Mouse (Mus musculus): ENCODE measurements at regions not wholly inside any gene's neighbourhood (a gene's known extent, or its start where the extent isn't known, plus 50 kb on each side); places are given as distances from the start of the nearest gene placed in this dataset.

DNA sequence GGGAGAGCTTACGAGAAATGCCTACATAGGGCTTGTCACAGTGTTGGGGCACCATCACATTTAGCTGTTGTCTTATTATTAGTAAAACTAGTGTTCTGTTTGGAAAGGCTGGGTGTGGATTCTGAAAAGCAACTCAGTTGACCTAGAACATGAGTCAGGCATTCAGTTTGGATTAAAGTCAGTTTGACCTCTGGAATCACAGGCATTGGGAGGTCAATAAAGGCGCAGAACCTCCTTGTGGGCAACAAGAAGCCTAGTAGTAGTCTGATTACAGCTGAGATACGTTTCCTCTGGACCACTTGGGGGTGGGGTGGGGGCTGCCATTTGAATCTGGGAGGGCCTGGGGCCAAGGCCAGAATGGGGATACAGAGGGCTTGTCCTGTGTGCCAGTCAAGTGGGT is 52.1 kb upstream of the Map3k1 start:
- 89% methylated on average over 3 of the region's 3 CpGs for WGBS
- no peak overlapping the region for H3K4me3 ChIP-seq (ENCODE audit: low read depth, low read length)

GRCm38 (mm10) chr13:111862316-111862715 is 53.5 kb upstream of the Map3k1 start:
- TF ChIP-seq CTCF (IDR thresholded peaks at IDR 0.05; ENCODE audit: extremely low read depth, insufficient read length, insufficient replicate concordance, low read depth, low read length) (no peak), POLR2A (IDR thresholded peaks at IDR 0.05; ENCODE audit: low read depth, low read length) (no peak)
- H3K27ac ChIP-seq (ENCODE audit: insufficient read depth, low read depth, low read length), result no peak overlapping the region
- H3K36me3 ChIP-seq (ENCODE audit: control insufficient read depth, insufficient read depth, low read length), result no peaks in the 10 kb centered on the region
- no peaks in the 10 kb centered on the region for H3K4me1 ChIP-seq (ENCODE audit: control insufficient read depth, insufficient read depth, insufficient read length, low read length)
- H3K4me3 ChIP-seq (ENCODE audit: low read depth, low read length), result no peak overlapping the region
- 58% methylated on average over 8 of the region's 8 CpGs for WGBS
- no peaks in the 10 kb centered on the region for H3K27me3 ChIP-seq (ENCODE audit: control insufficient read depth, insufficient read depth, low read length)

More for the DNA sequence above, 52.1 kb upstream of the Map3k1 start:
- Histone ChIP-seq H3K36me3 (ENCODE audit: control insufficient read depth, insufficient read depth, low read length) (no peaks in the 10 kb centered on the region), H3K27ac (ENCODE audit: insufficient read depth, low read depth, low read length) (no peak overlapping the region), H3K27me3 (ENCODE audit: control insufficient read depth, insufficient read depth, low read length) (no peaks in the 10 kb centered on the region), H3K4me1 (ENCODE audit: control insufficient read depth, insufficient read depth, insufficient read length, low read length) (no peaks in the 10 kb centered on the region)
- no peak for TF ChIP-seq CTCF (IDR thresholded peaks at IDR 0.05; ENCODE audit: extremely low read depth, insufficient read length, insufficient replicate concordance, low read depth, low read length)
- no peak for TF ChIP-seq POLR2A (IDR thresholded peaks at IDR 0.05; ENCODE audit: low read depth, low read length)

DNA sequence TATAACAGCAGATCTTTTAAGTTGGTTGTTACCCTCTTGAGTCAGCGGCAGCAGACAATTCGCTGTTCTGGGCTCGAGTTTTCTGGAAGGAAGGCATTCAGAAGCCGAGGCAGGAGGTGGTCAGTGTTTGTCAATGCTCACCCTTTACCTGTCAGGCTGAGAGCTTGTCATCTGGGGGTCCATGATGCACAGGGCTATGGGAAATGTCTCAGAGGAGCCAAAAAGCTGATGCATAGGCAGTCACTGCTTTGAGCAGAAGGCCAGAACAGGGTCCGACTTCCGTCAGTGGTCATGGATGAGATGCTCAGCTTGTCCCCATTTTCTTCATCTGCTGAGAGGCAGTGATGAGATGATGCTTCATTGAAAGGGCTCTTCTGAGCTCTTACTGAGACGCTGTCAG is 57.2 kb upstream of the Map3k1 start:
- Histone ChIP-seq H3K4me3 (ENCODE audit: low read depth, low read length) (no peak overlapping the region), H3K36me3 (ENCODE audit: control insufficient read depth, insufficient read depth, low read length) (no peaks in the 10 kb centered on the region), H3K27me3 (ENCODE audit: control insufficient read depth, insufficient read depth, low read length) (no peaks in the 10 kb centered on the region), H3K27ac (ENCODE audit: insufficient read depth, low read depth, low read length) (no peak overlapping the region), H3K4me1 (ENCODE audit: control insufficient read depth, insufficient read depth, insufficient read length, low read length) (peaks cover 2% of the 10 kb centered on the region; the same call in 1 of the 2 replicates)
- TF ChIP-seq CTCF (IDR thresholded peaks at IDR 0.05; ENCODE audit: extremely low read depth, insufficient read length, insufficient replicate concordance, low read depth, low read length) (no peak), POLR2A (IDR thresholded peaks at IDR 0.05; ENCODE audit: low read depth, low read length) (no peak)
- WGBS, result 96% methylated on average over 7 of the region's 7 CpGs

DNA sequence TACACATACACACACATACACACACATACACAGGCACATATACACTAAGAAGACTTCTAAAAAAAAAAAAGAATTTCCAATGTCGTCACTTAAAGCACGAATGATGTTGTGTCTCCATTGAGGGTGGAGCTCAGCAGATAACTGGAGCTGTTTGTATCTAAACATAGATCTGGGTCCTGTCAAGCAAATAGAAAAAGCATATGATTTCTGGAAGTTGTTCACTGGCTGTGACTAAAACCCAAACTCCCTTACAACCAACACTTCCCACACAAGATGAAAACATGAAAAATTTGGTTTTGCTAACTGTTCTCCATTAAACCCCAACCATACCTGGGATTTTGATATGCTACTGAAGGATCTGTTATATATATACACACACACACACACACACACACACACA is 58.5 kb upstream of the Map3k1 start:
- no peak overlapping the region for H3K4me3 ChIP-seq (ENCODE audit: low read depth, low read length)
- no peaks in the 10 kb centered on the region for H3K27me3 ChIP-seq (ENCODE audit: control insufficient read depth, insufficient read depth, low read length)
- H3K27ac ChIP-seq (ENCODE audit: insufficient read depth, low read depth, low read length), result 0 out of 2 replicates have a peak overlapping the region, but pooled peaks have one; percentile 11
- 87% methylated on average over 2 of the region's 2 CpGs for WGBS
- no peaks in the 10 kb centered on the region for H3K36me3 ChIP-seq (ENCODE audit: control insufficient read depth, insufficient read depth, low read length)
- peaks cover 2% of the 10 kb centered on the region; the same call in 1 of the 2 replicates for H3K4me1 ChIP-seq (ENCODE audit: control insufficient read depth, insufficient read depth, insufficient read length, low read length)
- no peak for TF ChIP-seq POLR2A (IDR thresholded peaks at IDR 0.05; ENCODE audit: low read depth, low read length)

DNA sequence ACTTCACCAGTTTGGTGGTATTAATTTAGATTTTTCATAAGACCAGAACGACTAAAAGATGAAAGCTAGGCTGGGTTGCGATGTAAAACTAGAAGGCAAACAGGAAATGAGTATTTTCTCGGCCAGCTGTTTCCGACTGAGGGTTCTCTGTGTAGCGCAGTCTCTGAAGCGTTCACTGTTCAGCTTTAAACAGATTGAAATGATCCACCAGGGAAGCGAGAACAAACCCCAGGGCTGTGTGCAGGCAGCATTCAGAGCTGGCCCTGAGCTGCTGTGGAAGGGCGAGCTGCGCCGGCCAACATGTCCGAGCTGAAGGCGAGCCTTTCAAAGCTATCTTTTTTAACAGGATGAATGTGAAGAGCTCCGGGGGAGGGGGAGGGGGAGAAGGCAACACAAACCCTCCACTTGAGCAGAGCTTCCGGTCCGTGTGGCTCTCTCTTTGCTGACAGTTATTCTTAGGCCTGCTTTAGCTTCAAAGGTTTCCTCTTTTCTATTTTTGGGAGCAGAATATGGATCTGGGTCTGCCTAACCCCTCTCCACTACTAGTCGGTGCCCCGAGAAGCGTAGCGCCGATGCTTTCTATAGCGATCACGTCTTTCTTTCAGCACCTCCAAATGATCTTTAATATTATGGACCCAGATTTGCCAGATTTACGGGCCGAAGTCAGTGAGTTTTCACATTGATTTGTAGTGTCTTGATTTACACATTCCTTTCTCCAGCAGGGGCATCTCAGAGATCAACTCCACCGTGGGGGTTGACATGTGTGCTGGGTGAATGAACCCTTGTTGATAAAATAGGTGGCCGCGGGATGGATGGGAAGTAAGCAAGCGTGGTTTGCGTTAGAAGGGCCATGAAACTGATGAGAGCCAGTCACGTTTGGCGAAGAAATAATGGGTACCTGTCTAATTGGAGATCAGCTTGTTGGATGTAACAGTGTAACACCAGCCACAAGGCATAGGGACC is 59.3 kb upstream of the Map3k1 start:
- Histone ChIP-seq H3K27ac (ENCODE audit: insufficient read depth, low read depth, low read length) (peak overlapping the region; percentile 69), H3K4me1 (ENCODE audit: control insufficient read depth, insufficient read depth, insufficient read length, low read length) (peaks cover 2% of the 10 kb centered on the region; the same call in 1 of the 2 replicates), H3K4me3 (ENCODE audit: low read depth, low read length) (peak overlapping the region; percentile 49), H3K27me3 (ENCODE audit: control insufficient read depth, insufficient read depth, low read length) (no peaks in the 10 kb centered on the region), H3K36me3 (ENCODE audit: control insufficient read depth, insufficient read depth, low read length) (no peaks in the 10 kb centered on the region)
- TF ChIP-seq POLR2A (IDR thresholded peaks at IDR 0.05; ENCODE audit: low read depth, low read length), result no peak
- no peak for TF ChIP-seq CTCF (IDR thresholded peaks at IDR 0.05; ENCODE audit: extremely low read depth, insufficient read length, insufficient replicate concordance, low read depth, low read length)
- WGBS, result 66% methylated on average over 31 of the region's 31 CpGs

DNA sequence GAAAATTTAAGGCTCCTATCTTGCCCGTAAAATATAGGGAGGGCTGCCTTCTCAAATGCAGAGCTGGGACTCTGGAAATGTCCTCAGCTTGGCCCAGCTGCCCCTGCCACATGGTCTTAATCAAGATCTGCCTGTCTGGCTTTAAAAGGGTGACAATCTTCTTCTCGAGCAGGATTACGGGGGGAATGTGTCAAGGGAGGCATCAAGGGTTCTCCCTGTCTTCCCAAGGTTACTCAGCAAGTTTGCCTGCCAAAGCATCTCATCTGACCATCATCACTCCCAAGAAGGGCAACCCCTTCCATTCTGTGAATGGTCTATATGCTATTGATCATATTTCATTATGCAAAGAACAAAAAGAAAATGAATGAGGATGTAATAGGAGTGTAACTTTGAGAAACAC is 60.2 kb upstream of the Map3k1 start:
- Histone ChIP-seq H3K4me1 (ENCODE audit: control insufficient read depth, insufficient read depth, insufficient read length, low read length) (peaks cover 2% of the 10 kb centered on the region; the same call in 1 of the 2 replicates), H3K27me3 (ENCODE audit: control insufficient read depth, insufficient read depth, low read length) (no peaks in the 10 kb centered on the region)

GRCm38 (mm10) chr13:111869771-111870437 is 61.1 kb upstream of the Map3k1 start:
- no peak for TF ChIP-seq POLR2A (IDR thresholded peaks at IDR 0.05; ENCODE audit: low read depth, low read length)
- no peak for TF ChIP-seq CTCF (IDR thresholded peaks at IDR 0.05; ENCODE audit: extremely low read depth, insufficient read length, insufficient replicate concordance, low read depth, low read length)
- Histone ChIP-seq H3K27me3 (ENCODE audit: control insufficient read depth, insufficient read depth, low read length) (no peaks in the 10 kb centered on the region), H3K4me3 (ENCODE audit: low read depth, low read length) (no peak overlapping the region), H3K27ac (ENCODE audit: insufficient read depth, low read depth, low read length) (no peak overlapping the region), H3K36me3 (ENCODE audit: control insufficient read depth, insufficient read depth, low read length) (no peaks in the 10 kb centered on the region), H3K4me1 (ENCODE audit: control insufficient read depth, insufficient read depth, insufficient read length, low read length) (peaks cover 2% of the 10 kb centered on the region; the same call in 1 of the 2 replicates)
- WGBS, result 54% methylated on average over 17 of the region's 17 CpGs

More for the DNA sequence above, 60.2 kb upstream of the Map3k1 start:
- Histone ChIP-seq H3K27ac (ENCODE audit: insufficient read depth, low read depth, low read length) (no peak overlapping the region), H3K4me3 (ENCODE audit: low read depth, low read length) (no peak overlapping the region), H3K36me3 (ENCODE audit: control insufficient read depth, insufficient read depth, low read length) (no peaks in the 10 kb centered on the region)
- WGBS, result 84% methylated on average over 3 of the region's 3 CpGs
- TF ChIP-seq POLR2A (IDR thresholded peaks at IDR 0.05; ENCODE audit: low read depth, low read length) (no peak), CTCF (IDR thresholded peaks at IDR 0.05; ENCODE audit: extremely low read depth, insufficient read length, insufficient replicate concordance, low read depth, low read length) (no peak)

Measured in small intestine, adult 2 months (tissue).